Mouse (Mus musculus) urinary bladder, postnatal 36 days (tissue): ENCODE measurements around the gene Efcab7.

ENCODE experiments used
- DNase-seq, 2 experiments: peaks; one replicate each; pipeline ENCODE4 v3.0.0; 2022; ENCODE audit warnings: low spot score in 2 of 2, mixed read lengths in 1 of 2

Efcab7 gene

DNA sequence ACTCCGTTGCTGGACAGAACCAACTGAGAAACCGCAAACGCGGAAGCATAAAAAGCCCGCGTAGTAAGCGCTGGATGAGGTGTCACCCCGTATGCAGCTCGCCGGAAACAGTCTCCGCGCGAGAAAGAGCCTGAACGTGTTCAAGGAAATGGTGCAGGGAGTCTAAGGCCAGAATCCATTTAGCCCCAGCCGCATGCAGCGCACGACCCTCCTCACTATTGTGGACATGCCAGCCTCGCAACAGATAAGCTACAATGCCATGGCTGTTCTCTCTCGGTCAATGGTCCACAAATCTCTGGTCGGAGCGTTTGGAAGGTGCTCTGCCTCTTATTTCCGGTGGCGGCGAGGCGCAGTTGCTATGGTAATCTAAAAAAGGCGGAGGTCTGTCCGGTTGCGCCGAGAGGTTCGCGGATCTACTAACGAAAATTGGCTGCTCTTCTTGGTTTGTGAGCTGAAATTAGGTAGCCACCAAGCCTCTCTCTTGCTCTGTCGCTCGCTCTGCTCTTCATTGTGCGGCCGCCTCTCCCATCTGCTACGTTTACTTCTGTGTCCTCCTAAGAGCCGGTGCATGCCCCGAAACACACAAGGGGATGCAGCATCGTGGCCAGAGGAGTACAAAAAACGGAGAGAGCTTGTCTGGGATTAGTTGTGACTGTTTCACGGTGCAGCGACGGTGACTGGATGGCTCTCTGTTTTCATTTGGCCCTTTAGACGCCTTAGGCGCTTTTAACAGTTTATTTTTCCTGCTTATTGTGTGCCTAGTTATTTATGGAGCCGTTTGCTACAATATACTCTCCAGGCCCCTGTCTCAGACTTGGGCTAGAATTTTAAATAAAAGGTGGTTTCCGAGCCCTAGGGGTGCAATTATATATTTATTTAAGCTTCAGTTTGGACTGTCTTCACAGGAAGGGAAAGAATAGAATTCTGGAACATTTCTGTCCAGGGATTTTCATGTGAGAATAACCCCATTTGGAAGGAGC, at the start of gene Efcab7:
Gene Efcab7 (plus strand): TSS at position 105 of the 980 bp plus-strand sequence.
- DNase-seq = peak; percentile 77 to 79

DNA sequence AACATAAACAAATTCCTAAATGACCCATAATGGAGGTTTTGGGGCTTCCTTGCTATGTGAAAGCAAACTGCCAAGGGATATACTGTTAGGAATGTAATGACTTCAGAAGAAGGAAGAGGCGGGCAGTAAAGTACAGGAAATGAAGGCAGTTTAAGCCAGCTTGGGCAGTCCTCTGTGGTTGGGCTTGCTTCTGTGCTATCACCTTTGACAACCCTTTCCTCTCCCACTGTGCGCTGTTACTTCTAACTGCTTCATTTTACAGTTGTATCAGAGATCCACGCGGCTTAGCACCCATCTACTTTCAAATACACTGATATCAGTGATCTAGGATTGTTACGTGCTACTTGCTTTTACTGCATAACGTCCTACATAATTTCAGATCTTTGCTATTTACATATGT, 36.6 kb upstream of the Efcab7 start:
- DNase-seq = no peak

DNA sequence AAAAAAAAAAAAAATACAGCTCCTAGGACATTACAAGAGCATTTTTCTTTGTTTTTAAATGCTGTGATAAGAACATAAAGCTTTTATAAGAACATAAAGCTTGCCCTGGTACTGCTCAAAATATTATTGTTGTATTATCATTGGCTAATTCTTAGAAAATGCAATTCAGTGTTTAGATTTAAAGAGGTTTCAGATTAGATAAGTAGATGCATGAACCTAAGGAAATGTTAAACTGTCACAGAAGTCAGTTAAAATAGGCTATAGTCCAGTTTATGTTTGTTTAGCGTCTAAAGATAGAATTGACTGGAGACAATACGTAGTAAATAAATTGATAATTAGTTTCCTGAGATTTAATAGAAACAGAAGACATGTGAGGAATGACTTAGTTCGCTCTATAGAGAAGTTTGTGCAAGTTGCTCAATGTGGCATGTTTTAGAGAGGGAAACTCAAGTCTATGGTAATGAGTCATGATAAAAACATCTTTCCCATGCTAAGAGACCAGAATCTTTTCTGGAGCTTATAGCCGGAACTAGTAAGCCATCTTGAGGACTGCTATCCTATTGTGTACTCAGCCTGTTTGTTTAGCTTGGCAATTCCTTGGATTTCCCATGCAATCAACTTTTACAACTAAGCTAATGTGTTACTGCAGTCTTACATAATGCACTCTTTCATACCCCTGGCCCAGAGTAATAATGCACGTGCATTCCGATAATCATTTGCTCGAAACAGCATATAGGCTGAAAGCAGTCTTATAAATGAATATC, 12.1 kb upstream of the Efcab7 start:
- no peak for DNase-seq

GRCm38 (mm10) chr4:99828337-99828736, 661 bp upstream of the Efcab7 start:
- no peak for DNase-seq

DNA sequence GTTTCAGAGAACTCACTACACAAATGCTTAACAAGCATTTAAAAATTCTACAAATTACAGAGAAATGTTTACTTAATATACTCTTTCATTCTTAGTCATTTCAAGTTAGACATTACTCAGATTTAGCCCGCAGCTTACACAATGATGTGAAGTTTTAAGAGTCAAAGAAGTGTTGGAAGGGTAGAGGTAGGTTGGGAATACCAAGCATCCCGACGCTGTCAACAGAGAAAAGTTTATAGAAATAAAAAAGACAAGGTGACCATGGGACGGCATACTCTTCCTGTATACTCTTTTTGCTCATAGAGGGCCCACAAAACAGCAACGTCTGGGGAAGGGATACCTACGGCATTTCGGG, 282 bp upstream of the Efcab7 start:
- no peak for DNase-seq

GRCm38 (mm10) chr4:99881882-99882281, 52.9 kb downstream of the Efcab7 start:
- DNase-seq = no peak

DNA sequence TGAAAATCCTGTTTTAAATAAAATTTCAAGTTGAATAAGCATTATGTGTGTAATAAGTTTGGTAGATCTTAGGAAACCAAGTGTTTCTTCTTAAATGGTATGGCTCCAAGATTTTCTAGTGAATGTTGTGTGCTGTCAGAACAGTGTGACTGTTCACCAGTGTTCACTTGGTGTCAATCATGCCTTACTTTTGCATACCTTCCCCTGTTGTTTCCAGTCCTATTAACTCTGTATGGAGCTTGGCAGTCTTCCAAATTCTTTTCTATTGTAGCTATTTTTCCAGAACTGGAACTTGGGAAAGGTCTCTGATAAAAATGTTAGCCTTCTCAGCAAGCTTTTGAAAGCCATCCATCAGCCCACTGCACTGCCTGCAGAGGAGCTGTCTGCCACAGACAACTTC, 53.4 kb downstream of the Efcab7 start:
- no peak for DNase-seq

DNA sequence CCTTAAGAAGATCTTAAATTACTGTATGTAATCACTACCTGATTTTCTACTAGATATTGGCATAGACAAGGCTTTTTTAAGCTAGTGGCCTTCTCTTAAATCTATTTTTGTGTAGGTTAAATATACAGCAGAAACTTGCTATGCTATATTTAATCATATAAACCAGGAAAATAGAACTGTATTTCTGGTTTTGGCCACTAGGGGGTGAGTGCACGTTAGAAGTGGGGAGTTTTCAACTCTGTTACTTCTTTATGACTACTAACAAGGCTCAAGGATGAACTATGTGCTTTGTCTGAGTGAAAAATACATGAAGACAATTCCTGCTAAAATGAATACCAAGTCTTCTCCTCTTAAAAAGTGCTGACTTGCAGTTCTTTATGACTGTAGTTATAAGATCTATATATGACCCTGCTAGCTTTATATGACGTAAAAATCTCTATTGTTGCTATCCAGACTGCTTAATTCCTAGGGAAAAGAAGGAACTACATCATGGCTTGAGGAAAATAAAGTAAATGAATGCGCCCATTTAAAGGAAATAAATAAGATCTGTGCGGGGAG, 85.0 kb downstream of the Efcab7 start:
- DNase-seq = no peak

DNA sequence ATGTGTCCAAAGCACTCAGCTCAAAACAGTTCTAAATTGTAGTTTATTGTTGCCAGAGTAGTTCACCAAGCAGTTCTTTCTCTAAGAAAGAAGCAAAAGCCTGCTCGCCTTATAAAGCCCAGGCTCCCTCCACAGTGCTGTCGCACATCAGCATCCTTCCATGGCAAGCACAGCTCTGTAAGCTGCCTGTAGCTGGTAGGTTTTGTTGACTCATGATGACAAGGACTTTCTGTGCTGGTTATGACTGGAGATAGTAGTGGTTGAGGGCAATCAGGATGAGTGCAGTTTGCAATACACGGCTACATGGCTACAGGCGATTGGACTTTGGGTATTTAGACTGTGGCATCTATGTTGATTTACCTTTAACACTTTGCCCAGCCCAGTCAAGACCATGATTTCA, 97.4 kb downstream of the Efcab7 start:
- no peak for DNase-seq

GRCm38 (mm10) chr4:99928521-99928920, 99.5 kb downstream of the Efcab7 start:
- no peak for DNase-seq

- DNase-seq = peak; percentile 71 to 87
These were observed 100.2 kb downstream of the Efcab7 start, which contains the start of gene Pgm1 for GRCm38 (mm10) chr4:99929149-99929612. Pgm1 (plus strand) TSS chr4:99929414.

DNA sequence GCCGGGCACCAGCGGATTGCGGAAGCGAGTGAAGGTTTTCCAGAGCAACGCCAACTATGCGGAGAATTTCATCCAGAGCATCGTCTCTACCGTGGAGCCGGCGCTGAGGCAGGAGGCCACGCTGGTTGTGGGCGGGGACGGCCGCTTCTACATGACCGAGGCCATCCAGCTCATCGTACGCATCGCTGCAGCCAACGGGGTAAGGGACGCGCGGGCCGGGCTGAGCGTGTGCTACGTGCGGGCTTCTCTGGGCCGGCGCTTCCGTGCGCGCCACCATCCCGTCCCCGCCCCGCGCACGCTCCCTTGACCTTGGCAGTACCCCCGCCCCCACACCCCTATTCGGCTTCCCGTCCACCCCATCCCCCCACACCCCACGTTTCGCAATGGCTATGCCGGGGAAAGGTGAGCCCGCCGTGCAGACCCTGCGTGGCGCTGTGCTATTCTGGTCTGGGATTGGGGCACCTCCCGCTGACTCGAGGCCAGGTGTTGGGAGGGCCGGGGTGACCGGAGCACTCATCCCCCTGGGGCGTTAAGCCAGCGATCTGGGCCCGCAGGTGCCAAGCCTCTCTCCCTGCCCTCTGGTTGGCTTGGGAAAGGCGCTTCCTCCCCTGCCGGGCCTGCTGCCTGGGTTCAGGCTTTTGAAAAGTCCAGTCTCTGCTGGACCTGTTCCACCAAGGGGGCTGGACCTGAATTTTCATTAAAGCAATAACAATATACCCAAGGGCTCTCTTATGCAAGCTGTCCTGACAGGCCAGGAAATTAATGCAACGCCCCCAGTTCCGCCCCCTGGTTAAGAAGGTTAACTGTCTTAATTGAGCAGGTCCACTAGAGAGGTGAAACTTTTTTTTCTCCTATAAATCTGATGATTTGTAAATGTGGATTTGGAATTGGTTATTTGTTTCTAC, 100.9 kb downstream of the Efcab7 start, which contains the start of gene Itgb3bp:
Gene Itgb3bp (minus strand): TSS at position 201 of the 905 bp plus-strand sequence.
- peak; percentile 62 to 83 for DNase-seq

GRCm38 (mm10) chr4:99930518-99931239, 101.7 kb downstream of the Efcab7 start:
- peak in 1 of 2 experiments; percentile 30 for DNase-seq

GRCm38 (mm10) chr4:99931240-99931580, 102.2 kb downstream of the Efcab7 start:
- DNase-seq = no peak

DNA sequence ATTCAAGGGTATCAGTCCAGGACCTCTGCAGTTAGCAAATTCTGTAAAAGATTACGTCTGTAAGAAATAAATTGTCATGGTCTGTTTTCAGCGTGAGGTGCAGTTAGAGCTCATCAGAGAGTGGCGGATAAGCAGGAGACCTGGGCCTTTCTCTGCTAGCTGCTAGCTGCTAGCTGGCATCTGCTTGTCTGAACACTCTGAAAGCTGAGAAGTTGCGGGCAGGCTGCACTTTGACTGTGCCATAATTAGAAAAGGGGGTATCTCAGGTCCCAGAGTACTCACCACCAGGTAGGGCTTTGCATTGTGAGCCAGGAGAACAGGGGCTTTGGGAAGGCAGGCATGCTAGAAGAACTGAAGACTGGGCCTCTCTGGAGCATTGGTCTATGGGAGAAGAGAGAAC, 102.8 kb downstream of the Efcab7 start:
- no peak for DNase-seq

GRCm38 (mm10) chr4:99934859-99935258, 105.9 kb downstream of the Efcab7 start:
- no peak for DNase-seq

DNA sequence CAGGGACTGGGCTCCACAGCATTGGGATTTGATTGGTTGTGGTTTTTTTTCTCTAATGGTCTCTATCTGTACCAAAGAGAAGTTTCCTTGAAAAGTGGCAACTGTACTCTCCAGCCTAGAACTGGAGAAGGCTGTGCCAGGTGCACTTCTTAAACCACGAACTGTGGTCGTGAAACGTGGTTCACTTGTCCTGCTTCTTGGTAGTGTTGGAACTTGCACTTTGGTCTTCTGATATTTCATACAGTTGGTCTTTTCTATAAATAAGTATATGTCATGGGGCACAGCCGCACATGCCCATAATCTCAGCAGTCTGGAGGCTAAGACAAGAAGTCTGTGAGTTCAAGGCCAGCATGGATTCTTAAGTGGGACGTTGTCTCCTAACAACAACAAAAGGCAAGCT, 107.3 kb downstream of the Efcab7 start:
- DNase-seq = no peak

DNA sequence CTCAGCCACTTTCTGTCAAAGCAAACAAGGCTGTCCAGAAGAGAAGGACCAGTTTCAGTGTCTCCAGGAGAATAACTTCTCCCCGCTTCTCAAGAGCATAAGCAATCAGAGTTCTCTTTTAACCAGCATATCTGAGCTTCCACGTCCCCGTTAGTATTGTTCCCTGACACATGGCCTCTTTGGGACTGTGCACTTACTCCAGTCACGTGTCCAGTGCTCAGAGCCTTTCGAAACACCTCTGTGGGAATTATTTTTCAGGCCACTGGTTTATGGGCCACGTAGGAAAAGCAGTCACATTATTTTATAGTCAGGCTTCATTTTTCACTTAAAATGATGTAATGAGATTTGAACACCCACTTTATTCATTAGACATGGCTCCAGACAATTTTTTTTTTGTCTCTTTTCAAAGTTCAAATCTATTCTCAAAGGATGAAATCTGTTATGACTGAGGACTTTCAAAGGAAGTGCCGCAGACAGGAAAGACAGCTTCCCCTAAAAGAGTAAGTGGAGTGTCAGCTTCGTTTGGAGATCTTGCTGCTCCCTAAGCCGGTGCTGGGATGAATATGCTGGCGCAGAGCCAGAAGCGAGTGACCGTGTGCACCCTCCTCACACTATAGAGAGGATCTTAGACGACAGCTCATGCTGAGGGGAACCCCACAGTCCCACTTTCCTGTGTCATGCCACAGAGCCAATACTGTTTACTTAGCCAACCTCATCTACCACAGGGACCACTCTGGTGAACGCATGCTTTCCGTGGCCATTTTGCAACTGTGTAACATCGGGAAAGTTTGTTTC, 110.9 kb downstream of the Efcab7 start:
- no peak for DNase-seq

DNA sequence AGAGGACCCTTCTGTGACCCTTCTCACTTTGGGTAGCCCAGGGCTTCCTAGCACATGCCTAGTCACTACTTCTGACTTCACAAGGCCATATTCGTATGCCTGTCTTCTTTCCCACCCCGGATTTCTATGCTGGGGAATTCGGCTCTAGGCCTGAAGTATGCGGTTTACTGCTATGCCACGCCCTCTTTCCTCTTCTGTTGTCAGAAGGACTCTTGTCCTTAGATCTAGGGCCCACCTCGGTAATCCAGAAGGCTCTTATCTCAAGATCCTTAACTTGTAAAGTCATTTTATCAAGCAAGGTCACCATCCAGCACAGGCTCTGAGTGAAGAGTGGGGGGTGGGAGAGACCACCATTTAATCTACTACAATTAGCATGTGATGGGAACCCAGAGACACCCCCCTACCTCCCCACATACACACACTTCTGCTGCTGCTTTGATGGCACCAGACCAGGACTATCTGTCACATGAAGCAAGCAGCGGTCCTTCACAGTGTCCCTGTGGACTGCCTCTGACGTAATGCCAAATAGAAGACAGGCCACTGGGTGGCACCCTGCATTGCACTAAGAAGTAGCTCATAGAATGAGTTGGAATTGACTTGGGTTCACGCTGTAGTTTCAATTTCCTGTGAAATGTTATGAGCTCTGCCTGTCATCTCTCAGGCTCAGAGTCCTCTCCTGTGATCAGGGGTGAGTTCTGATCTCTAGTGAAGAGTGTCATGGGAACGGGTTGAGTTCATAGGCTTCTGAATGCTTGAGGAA, 112.8 kb downstream of the Efcab7 start:
- peak in 1 of 2 experiments; percentile 51 for DNase-seq
